Mouse (Mus musculus) gastrocnemius, adult 8-10 months (tissue): ENCODE results near the gene Brd2. TPM values are rescaled to one million over a fixed set of nuclear protein-coding genes. Genes with fewer than 3 reads are reported as not detected.

Experiments used
- DNase-seq, 2 experiments: peaks; one replicate each; pipeline ENCODE4 v3.0.0; 2022; ENCODE audit warnings: low spot score in 2 of 2
- total RNA-seq, 4 experiments: library from RNA; stranded (reverse); gene quantifications; 2 replicates each; pipeline ENCODE4 v1.2.4; 2022

Gene Brd2
- total RNA-seq, 4 experiments from 2014 or later, result 67.9 to 73.8 (median 69.8) TPM

- no peak for DNase-seq
These were observed 31.5 kb downstream of the Brd2 start for GRCm38 (mm10) chr17:34090923-34091322.

GRCm38 (mm10) chr17:34088124-34088523 lies 34.3 kb downstream of the Brd2 start:
- no peak for DNase-seq

DNA sequence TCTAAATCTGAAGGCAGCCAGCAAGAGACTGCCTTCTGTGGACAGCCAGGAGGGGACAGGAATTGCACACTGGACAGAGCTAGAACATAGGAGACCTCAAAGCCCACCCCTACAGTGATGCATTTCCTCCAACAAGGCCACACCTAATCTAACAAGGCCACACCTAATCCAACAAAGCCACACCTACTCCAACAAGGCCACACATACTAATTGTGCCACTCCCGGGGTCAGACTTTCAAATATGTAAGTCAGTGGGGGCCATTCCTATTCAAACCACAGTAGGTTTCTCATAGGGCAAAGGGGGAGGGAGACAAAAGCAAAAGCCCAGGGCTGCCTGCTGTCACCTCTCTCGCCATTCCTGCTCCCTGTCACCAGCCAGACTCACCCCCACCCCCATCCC lies 35.0 kb downstream of the Brd2 start:
- no peak for DNase-seq

- no peak for DNase-seq
These were observed 39.3 kb downstream of the Brd2 start for GRCm38 (mm10) chr17:34083104-34083503.

DNA sequence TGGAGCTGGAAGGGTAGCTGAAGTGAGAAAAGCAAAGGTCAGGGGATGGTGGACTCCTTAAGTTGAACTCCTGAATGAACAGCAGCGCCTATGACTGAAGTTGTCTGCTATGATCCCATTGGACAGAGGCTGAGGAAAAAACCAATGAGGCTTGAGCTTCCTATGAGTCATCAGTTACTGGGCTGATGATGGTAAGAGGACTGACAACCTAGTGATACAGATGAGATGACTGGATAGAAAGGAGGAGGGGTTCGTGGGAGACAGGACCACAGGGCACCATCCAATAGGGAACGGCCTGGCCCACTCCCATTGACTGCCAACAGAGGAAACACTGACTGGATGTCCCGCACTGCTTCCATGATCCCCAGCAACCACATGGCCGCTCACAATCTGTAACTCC lies 42.8 kb downstream of the Brd2 start:
- DNase-seq, result no peak

DNA sequence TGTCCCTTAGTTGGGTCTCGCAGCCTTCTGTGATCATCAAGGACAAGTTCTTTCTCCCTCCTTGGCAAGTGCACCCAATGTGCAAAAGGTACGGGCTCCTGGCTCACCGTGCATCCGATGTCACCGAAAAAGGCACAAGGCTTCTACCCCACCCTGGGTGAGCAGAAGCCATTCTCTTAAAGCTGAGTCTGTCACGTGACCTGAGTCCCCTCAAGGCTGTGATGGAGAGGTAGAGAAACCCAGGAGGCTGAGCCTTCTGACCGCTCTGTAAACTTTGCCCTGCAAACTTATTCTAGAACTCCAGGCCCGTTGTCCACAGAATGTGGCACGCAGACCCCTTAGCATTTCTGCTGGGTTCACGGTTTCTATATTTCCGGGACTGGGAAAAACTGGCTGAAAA lies 43.4 kb downstream of the Brd2 start:
- no peak for DNase-seq

- no peak for DNase-seq
These were observed 44.3 kb downstream of the Brd2 start for GRCm38 (mm10) chr17:34078148-34078547.

- peak in 1 of 2 experiments; percentile 34 for DNase-seq
These were observed 44.9 kb downstream of the Brd2 start for GRCm38 (mm10) chr17:34077549-34077948.

DNA sequence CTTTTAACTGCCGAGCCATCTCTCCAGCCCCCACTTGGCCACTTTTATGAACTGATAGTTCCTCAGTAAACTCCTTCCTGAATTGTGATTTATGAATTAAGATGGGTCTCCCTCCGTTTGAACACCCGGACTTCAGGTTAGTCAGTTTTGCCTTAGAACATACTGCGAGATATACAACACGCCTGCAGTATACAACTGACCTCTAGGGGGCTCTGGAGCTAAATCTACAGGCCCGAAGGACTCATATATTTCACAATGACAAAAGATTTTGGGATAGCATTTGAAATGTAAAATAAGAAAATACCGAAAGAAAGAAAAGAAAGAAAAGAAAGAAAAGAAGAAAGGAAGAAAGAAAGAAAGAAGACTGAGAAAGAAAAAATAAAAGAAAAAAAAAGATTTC lies 47.2 kb downstream of the Brd2 start:
- peak; percentile 49 to 53 for DNase-seq

GRCm38 (mm10) chr17:34072091-34072490 lies 50.3 kb downstream of the Brd2 start:
- no peak for DNase-seq

DNA sequence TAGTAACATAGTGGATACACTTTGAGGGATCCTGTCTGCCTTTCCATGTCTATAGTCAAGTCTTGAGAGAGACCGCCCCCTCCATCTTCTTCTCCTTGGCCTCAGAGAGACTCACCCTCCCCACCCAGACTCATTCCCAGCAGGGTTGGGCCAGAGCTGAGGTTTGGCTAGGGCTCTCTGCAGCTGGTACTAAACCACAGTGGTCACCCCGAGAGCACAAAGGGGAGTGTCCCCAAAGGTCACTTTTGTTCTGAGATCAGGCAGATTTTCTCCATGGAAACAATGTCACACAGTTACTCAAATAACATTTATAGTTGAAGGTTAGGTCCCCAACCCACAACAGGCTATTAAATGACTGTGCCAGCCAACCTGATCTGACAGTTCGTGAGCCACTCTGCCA lies 53.6 kb downstream of the Brd2 start:
- DNase-seq, result no peak

Other genes with a start within 250 kb of the Brd2 start
- not detected for gene Gm7029, start 248.8 kb downstream of the Brd2 start, total RNA-seq
- under 1 TPM in 3 of 4 experiments, not detected in 1; 0.19 to 0.56 (median 0.45) TPM for gene Kifc1, start 232.0 kb downstream of the Brd2 start, total RNA-seq
- not detected for gene Platr17, start 217.5 kb downstream of the Brd2 start, total RNA-seq
- 10 to 100 TPM; 14.1 to 18.5 (median 16.1) TPM for gene Daxx, start 213.2 kb downstream of the Brd2 start, total RNA-seq
- 10 to 100 TPM; 35.3 to 41.1 (median 38.3) TPM for gene Tapbp, start 206.7 kb downstream of the Brd2 start, total RNA-seq
- gene Zbtb22, start 206.7 kb downstream of the Brd2 start, total RNA-seq, result 10 to 100 TPM; 14.5 to 18.7 (median 17.1) TPM
- gene Rgl2, start 193.1 kb downstream of the Brd2 start, total RNA-seq, result 10 to 100 TPM; 20.3 to 26.3 (median 23.6) TPM
- gene Pfdn6, start 182.3 kb downstream of the Brd2 start, total RNA-seq, result 10 to 100 TPM; 56.4 to 69.1 (median 64.0) TPM
- gene Wdr46, start 182.0 kb downstream of the Brd2 start, total RNA-seq, result 10 to 100 TPM in 1 of 4 experiments, 1 to 10 TPM in 3; 7.8 to 11.5 (median 8.7) TPM
- gene B3galt4, start 171.1 kb downstream of the Brd2 start, total RNA-seq, result 1 to 10 TPM; 1.4 to 1.8 (median 1.5) TPM
- 10 to 100 TPM; 32.0 to 34.6 (median 32.5) TPM for gene Vps52, start 166.8 kb downstream of the Brd2 start, total RNA-seq
- 100 to 1,000 TPM; 380 to 500 (median 432) TPM for gene Rps18, start 166.6 kb downstream of the Brd2 start, total RNA-seq
- gene H2-K1, start 122.3 kb downstream of the Brd2 start, total RNA-seq, result 10 to 100 TPM; 34.2 to 57.8 (median 46.1) TPM
- gene Ring1, start 98.0 kb downstream of the Brd2 start, total RNA-seq, result 10 to 100 TPM in 3 of 4 experiments, 1 to 10 TPM in 1; 9.8 to 15.6 (median 11.7) TPM
- 10 to 100 TPM; 83.6 to 90.2 (median 84.9) TPM for gene H2-Ke6, start 94.6 kb downstream of the Brd2 start, total RNA-seq
- gene Slc39a7, start 91.0 kb downstream of the Brd2 start, total RNA-seq, result 10 to 100 TPM; 44.2 to 63.5 (median 49.3) TPM
- 10 to 100 TPM; 36.8 to 39.3 (median 38.8) TPM for gene Rxrb, start 90.8 kb downstream of the Brd2 start, total RNA-seq
- 1 to 10 TPM; 2.5 to 4.8 (median 3.9) TPM for gene Col11a2, start 83.2 kb downstream of the Brd2 start, total RNA-seq
- not detected for gene H2-Oa, start 30.3 kb downstream of the Brd2 start, total RNA-seq
- gene H2-DMa, start 3.1 kb downstream of the Brd2 start, total RNA-seq, result 1 to 10 TPM; 3.0 to 4.6 (median 4.0) TPM
- gene H2-DMb2, start 20.7 kb upstream of the Brd2 start, total RNA-seq, result under 1 TPM in 2 of 4 experiments, not detected in 2; 0.40 to 0.61 TPM
- gene H2-DMb1, start 30.4 kb upstream of the Brd2 start, total RNA-seq, result under 1 TPM in 2 of 4 experiments, not detected in 2; 0.19 to 0.81 TPM
- 1 to 10 TPM in 3 of 4 experiments, under 1 TPM in 1; 0.82 to 1.3 (median 1.2) TPM for gene Tap1, start 64.9 kb upstream of the Brd2 start, total RNA-seq
- gene Psmb9, start 65.1 kb upstream of the Brd2 start, total RNA-seq, result 1 to 10 TPM; 1.4 to 2.1 (median 1.7) TPM
- 1 to 10 TPM; 2.1 to 4.3 (median 3.4) TPM for gene Psmb8, start 75.1 kb upstream of the Brd2 start, total RNA-seq
- 1 to 10 TPM; 5.1 to 7.6 (median 6.7) TPM for gene Tap2, start 80.9 kb upstream of the Brd2 start, total RNA-seq
- gene H2-Ob, start 116.3 kb upstream of the Brd2 start, total RNA-seq, result under 1 TPM in 1 of 4 experiments, not detected in 3; 0.10 TPM
- 1 to 10 TPM; 2.3 to 4.7 (median 3.9) TPM for gene H2-Ab1, start 135.1 kb upstream of the Brd2 start, total RNA-seq
- 1 to 10 TPM; 3.1 to 4.1 (median 3.5) TPM for gene H2-Aa, start 165.2 kb upstream of the Brd2 start, total RNA-seq
- gene H2-Eb1, start 183.2 kb upstream of the Brd2 start, total RNA-seq, result 1 to 10 TPM; 2.6 to 6.3 (median 3.7) TPM
- gene H2-Eb2, start 203.0 kb upstream of the Brd2 start, total RNA-seq, result not detected
- under 1 TPM in 2 of 4 experiments, not detected in 2; 0.35 to 0.47 TPM for gene Btnl2, start 232.2 kb upstream of the Brd2 start, total RNA-seq